Mouse (Mus musculus) retina, adult 2 months (tissue): ENCODE results near the gene Scn10a.

Experiments used
- DNase-seq: peaks from one replicate; pipeline ENCODE4 v3.0.0-alpha.2; 2012; ENCODE audit warnings: low read depth, low spot score

Scn10a gene

DNA sequence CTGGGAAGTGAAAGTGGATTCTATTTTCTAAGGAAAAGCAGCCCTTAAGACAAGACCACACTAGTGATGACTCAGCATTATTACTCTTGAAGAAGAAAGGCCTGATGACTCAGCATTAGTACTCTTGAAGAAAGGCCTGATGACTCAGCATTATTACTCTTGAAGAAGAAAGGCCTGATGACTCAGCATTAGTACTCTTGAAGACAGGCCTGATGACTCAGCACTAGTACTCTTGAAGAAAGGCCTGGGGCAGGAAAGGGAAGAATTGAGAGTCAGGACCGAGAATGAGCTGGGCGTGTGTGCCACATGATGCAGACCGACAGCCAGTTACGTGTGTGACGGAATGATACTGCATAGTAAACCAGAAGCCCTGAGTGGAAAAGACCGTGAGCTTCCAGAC is 77.1 kb downstream of the Scn10a start:
- DNase-seq: no peak

DNA sequence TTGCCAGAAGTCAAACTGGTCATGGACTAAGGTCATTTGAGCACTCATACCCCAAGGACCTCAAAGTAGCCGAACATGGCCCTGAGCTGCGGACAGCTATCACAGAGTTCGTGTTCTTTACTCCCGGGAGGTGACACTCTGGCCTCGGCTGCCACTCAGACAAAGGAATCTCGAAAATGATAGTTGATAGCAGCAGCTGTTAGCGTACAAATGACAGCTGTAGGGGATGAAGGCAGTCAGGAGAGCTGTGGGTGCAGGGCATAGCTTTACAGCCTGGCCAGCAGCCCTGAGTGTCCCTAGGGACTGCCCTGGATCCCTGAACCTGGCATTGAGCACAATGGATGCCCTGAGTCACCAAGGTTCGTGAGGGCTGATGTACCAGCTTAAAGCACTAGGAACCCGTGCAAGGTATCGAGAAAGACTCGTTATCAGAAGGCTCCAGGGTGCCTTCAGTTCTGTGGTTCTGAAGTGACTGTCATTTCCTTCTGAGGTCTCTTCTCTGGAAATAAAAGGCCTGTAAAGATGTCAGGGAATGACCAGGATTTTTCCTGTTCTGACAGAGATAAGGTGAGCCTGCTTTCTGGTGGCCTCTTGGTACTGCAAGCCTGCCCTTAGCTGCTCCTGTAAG is 84.8 kb downstream of the Scn10a start:
- DNase-seq: no peak

DNA sequence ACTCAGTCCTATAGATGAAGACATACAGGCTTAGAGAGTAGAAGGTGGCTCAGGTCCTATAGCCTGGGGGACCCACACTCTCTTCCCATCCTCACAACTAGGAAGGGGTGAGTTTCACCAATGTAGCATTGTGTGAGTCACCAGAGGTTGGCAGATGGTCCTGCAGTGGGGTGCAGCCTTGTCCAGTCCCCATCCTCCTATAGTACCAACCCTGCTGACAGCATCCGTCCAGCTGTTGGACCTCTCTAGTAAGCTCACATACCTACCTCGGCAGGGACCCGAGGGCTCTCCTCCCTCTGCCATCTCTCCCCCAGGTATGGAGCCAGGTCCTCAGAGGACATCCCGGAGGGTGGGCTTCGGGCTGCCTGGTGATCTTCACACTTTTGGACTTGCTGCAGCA is 85.6 kb downstream of the Scn10a start:
- no peak for DNase-seq

DNA sequence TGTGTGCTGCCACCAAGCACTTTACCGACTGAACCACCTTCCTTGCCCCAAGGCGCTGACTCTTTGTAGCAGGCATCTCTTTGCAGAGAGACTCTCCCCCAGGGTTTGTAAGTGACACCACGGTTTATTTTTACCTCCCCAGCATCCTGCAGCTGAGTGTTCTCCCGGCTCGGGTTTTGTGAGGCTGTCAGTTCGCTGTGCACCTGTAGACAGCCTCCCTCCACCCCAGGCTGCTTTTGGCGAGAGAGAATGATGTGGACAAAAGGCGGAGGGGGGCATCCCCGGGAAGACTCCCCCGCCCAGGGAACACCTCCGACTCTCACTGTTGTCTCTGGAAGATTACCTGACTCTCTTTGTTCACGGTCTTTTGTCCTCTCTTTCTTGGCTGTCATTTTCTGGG is 86.3 kb downstream of the Scn10a start:
- no peak for DNase-seq

DNA sequence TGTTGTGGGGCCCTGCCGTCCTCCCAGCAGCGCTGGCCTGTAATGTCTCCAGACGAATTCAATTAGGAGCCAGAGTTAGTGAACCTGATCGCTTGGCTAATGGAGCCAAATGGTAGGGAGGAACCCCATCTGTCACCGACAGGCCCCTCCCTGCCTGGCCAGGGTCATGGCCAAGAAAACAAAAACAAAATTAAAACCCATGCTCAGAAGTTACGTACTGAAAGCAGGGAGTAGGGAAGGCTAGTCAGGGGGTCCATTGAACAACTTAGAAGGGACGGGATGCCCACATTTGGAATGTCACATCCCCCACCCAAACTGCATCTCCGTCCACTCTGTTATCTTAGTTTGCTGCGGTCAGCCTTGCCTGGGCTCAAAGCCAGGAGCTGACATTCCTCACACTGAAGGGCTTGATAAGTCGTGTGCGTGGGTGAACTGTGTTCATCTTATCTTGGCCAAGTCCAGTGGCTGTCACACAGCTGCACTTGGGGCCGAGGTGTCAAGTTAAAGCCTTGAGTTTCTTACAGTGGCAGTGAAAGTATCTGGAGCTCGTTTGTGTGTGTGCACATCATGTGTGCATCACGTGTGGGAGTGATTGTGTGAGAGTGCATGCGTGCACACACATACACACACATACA is 87.1 kb downstream of the Scn10a start:
- no peak for DNase-seq

DNA sequence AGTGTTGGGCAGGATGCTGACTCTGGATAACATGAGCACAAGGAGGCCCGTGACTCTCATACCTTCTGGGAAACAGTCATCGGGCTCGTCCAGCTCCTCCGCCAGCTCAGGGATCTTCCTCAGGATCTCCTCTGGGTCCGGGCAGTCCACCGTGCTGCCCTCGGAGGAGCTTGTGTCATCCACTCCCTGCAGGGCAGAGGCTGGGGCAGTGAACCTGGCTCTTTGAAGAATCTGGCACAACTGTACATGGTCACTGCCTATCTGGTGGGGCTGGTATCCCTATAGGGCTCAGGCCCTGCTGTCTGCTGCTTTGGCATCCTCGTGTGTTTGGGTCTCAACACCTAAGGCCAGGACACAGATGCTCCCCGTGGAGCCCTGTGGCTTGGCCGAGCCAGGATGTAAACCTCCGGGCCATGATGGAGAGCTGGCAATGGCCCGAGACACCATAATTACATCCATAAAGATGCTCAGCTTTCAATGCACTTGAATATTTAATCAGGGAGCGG is 87.7 kb downstream of the Scn10a start:
- DNase-seq: no peak

DNA sequence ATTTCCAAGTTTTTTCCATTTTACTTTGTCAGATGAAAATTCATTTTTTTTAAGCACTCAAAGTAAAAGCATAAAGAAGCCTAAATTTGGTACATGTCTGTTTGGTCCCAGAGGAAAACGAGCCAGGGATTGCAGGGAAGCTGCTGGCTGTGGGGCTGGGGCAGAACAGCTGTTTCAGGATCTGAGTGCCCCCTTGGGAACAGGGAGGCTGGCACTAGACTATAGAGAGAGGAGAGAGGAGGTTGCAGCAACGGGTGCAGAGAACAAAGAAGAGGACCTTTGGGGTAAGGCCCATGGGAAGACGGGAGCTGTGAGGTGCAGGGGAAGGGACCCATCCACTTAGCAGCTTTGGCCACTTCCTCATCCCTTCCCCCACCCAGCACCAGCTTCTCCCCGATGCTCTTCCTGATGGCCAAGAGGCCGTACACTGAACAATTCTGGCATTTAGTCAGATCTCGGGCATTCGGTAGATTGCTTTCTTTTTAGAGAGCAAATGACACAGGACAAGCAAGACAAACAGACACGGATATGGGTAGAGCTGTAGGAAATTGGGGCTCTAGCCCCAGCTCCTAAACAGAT is 90.3 kb downstream of the Scn10a start:
- no peak for DNase-seq

DNA sequence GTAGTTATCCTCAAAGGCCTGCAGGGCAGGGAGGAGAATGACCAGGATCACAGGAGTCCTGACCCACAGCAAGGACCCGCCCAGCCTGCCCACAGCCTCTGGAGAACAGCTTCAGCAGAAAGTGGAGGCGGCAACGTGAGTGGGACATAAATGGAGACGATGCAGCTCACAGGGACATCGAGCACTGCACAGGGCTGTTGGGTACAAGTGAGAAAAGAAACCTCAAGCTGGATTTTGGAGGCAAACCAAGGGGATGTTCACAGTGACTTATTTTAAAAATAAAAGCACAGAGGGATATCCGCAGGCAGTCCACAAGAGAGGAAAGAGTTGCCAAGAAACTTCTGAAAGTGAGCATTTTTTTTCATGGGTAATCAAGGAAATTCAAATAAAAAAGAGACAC is 91.9 kb downstream of the Scn10a start:
- no peak for DNase-seq

DNA sequence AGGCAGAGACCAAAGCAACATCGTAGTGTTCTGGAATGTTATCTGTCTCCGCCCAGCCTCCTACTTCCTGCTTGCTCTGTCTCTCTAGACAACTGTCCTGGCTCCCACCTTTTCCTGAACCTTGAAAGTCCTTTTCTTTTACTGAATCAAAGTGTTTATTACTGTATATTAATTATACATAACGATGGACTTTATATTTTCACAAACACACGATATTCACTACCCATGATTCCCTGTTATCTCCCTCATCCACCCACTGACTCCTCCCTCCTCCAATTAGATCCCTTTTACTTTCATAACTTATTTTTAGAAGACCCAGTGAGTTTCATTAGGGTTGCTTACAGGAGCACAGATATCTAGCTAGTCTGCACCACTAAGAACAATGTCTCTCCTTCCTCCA is 95.0 kb downstream of the Scn10a start:
- no peak for DNase-seq

DNA sequence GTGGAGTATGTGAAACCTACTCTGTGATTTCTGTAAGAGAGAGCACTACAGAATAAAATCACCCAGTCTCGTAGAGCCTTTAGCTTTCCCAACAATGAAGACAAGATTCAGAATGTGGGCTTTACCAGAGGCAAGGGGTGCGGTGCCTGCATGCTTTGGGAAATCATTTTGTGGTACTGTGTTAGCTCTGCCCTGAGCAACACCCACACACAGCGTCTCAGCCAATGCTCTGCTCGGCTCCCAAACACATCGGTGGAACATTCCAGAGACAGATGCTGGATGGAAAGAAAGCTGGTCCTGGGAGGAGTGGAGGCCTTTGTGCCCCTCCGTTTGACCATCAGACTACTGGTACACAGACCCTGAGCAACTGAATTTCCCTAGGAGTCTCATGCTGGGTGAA is 104.3 kb downstream of the Scn10a start:
- no peak for DNase-seq

DNA sequence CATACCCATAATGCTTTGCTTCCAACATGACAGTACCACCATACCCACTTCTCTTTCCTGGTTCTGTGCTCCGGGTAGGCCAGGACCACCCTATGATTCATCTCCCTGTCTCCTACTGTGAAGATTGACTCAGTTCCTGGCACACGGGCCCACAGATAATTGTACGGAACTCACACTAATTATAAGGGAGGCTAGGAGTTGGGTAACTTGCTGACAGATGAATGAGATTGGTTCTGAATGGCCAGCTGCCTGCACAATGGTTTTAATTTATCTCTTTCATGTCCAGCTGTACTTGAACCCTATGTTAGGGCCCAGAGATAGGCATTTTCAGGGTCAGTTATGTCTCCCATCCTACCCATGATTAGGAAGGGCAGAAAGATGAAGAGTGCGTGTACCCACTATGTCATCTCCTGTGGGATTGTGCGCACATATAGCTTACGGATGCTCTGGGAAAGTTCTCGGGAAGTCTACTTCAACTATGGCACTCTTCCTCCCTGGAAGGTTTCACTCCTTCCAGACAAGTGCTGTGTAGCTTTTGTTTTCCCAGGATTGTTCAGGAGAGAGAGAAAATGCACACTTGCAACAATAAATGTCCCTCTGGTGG is 108.5 kb downstream of the Scn10a start:
- no peak for DNase-seq

DNA sequence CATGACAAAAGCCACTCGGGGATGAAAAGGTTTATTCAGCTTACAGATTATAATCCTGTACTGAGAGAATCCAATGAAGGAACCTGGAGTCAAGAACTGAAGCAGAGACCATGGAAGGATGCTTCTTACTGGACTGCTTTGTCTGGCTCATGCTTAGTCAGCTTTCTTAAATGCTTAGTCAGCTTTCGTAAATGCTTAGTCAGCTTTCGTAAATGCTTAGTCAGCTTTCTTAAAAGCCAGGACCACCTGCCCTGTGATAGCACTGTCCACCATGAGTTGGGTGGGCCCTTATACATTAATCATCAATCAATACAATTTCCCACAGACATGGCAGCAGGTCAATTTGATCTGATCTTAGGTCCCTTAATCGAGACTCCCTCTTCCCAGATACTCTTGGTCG is 112.2 kb downstream of the Scn10a start:
- DNase-seq: no peak

DNA sequence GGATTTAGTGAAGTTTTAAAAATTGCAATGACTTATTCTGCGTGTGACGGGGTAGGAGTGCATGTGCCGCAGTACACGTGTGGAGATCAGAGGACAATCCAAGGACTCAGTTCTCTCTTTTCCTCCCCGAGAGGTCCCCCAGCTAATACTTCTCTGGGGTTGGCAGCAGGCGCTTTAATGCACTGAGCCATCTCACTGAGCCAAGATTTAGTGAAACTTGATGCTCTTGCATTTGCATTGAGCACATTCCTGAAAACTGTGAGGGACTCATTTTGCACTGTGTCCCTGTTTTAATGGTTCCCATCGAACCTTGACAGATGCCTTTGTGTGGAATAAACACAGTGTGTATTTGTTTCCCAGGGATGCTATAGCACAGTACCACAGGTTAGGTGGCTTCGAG is 114.5 kb downstream of the Scn10a start:
- no peak for DNase-seq

DNA sequence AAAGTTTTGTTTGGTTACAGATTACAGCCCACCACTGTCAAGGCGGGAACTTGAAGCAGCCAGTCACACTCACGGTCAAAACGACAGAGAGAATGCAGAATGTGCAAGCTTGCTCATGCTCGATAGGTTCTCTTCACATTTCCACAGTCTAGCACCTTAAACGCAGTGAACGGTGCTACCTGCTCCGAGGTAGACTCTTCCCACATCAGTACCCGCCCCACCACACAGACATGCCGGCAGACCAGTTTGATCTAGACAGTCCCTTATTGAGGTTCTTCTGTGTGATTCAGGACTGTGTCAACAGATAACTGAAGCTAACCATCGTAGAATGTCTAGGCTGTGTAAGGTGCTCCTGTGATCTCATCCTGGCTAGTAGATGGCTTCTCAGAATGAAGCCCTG is 120.6 kb downstream of the Scn10a start:
- DNase-seq: no peak

DNA sequence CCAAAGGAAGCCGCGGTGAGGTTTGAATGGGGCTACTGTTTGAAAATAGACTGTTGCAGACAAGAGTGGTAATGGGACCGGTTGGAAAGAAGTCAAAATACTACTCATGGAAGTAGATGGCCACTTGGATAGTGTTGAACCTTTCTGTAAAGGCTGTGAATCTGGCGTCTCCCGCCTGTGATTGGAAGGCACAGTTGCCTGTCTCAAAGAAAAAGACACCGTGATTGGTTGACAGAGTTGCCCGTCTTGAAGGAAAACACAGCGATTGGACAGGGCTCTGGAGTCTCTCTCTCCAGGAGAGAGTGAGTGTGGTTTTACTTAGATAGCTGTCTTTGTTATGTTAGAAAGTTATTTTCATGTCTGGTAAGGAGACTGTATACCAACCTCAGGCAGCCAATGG is 121.8 kb downstream of the Scn10a start:
- DNase-seq: no peak

DNA sequence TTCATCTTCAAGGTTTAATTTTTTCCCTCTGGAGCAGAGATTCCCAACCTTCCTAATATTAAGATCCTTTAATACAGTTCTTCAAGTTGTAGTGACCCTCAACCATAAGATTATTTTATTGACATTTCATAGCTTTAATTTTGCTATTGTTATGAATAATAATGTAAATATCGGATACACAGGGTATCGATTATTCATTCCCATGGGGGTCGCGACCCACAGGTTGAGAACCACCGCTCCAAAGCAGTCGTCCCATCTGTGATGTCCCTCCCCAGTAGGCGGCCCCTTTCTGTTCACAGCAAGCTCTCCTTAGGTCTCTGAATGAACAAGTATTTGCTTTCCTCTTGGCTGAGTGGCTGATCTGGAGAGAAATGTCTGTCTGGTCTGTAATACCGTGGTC is 129.5 kb downstream of the Scn10a start:
- no peak for DNase-seq

DNA sequence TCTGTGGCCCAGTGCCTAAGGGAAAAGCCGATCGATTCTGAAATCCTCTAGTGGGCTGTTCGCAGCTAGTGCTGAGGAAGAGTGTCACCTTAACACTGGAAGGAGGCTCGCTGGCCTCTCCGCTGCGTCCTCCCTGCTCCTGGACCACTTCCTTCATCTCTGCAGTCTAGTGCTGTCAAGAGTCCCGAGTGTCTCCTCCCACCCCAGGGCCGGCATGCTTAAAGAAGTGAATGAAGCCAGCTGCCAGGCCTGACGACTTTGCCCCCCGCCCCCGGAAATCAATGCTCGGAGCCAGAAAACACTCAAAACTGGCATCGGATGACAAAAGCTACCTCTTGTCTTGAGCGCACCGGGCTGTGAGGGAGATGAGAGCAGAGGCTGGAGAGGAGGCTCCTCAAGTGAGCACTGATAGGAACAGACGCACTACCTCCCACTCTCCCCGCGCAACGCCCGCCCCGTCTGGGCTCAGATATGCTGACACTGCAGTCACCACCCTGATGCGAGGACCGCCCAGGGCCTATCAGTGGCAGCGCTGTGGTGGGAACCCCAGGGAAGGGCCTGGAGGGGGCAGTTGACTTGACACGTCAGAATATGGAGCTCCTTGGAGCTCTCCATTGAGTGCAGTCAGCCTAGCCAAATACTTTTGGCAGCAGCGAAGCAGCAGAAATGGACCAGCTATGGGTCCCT is 130.2 kb downstream of the Scn10a start:
- no peak for DNase-seq

DNA sequence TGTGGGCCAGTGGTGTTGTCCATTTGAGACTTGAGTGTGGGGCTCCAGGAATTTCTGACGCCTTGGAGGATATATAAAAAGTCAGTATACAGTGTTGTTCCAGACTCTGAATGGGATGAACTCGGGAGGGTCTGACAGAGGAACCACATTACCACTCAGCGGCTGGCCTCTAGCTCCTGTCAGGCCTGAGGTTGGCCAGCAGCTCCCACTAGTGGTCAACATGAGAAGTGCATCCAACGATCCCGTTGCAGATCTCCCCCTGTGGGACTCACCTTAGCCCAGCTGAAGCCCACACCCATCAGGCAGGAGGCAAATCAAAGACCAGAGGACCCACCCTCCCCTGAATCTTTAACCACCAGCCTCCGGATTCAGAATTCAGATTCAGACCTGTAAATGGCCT is 138.5 kb downstream of the Scn10a start:
- peak; percentile 43 for DNase-seq

DNA sequence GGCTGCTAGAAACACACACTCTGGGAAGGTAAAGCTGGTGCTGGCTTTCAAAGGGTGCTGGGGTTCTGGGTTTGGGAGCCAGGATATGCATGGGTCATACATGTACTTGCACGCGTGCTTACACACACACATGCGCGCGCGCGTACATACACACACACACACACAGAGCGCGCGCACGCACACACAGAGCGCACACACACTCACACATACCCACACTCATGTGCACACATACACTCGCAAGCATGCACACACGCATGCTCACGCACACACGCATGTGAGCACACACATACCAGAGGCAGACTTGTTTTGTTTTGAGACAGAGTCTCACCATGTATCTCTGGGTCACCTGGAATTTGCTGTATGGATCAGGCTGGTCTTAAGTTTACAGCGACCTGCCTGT is 138.9 kb downstream of the Scn10a start:
- no peak for DNase-seq

DNA sequence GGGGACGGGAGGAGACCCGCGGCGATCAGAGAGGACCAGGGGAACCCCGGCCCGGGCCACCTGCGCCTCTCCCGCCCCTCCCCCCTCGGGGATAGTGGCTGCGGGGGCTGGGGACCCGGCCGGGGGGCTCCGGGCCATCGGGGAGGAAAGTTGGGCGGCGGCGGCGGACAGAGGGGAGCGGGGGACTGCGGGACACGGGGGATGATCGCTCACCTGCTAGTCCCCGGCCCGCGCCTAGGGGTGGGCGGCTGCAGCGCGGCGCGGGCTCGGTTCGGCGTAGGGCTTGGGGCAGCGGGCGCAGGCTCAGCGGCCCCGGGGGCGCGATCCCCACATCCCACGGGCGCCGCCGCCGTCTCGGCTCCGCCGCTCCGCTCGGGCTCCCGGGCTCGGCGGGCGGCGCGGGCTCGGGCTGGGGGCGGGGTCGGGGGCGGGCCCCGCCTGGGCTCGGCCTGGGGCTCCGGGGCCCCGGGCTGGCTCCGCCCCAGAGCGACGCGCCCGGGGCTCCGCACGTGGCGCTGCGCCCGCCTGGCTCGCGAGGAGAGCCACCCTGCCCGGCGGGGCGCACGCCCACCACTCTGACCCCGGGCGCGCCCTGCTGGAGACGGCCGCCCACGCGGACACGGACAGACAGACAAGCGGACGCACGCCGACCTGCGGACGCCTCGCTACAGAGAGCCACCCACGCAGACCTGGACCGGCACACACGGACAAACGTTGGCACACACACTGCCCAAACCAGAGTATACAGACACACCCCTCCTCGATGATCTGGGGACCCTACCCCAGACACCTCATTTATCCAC is 140.3 kb downstream of the Scn10a start, which contains the start of gene Scn5a:
TSS of gene Scn5a (minus strand) at position 381 of the 803 bp plus-strand sequence.
- no peak for DNase-seq

DNA sequence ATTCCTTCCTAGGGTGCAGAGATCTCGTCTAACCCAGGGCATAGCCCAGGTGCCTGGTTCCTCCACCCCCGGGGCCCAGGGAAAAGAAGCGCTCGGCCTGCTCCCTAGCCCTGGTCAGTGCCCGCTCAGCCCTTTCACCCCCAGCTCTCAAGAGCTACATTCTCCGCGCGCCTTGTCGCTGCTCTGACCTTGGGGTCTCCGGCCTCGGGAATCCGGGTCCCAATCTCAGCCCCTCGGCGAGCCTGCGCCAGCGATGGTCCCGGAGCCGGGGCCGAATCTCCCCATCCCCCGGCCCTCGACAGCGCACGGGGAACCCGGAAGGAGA is 140.8 kb downstream of the Scn10a start:
- DNase-seq: no peak

DNA sequence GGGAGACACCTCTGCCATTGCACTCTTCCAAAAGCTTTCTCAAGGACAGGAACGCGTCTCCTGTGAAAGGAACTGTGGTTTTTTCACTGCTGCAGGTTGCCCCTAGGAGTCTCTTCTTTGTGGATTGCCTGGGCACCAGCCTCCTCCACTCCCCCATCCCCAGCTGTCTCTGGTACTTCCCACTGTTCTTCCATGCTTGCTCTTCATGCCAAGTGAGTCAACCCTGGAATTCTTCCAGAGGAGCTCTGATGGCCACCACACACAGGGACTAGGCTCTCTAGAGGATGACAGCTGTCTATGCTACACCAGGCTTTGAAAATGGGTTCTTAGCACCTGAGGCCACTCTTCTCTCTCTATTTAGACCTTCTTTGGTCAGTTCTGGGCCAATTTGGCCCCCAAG is 142.1 kb downstream of the Scn10a start:
- DNase-seq: no peak
